Mouse (Mus musculus): ENCODE measurements at regions not wholly inside any gene's neighbourhood (a gene's known extent, or its start where the extent isn't known, plus 50 kb on each side); places are given as distances from the start of the nearest gene placed in this dataset.

DNA sequence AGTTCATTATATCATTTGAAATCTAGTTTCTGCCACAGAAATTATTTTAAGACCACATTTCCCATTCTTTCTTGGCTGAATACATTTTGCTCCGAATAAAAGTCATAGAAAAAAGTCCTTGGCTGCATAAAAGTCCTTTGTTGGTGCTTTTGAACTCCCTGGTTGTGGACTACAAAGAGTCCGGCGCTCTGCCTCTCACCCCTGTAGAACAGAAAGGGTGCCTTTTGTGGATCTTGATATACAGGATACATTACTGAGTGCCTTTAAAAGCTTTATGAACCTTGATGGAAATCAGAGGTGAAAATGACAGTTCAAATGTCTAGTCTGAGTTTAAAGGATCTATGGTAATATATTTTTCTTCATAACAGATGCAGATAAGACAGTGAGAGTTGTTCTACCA, 355.5 kb downstream of the Anxa1 start:
- TF ChIP-seq CTCF (IDR thresholded peaks at IDR 0.05), result no peak
- no peak for TF ChIP-seq POLR2A (IDR thresholded peaks at IDR 0.05; ENCODE audit: insufficient read depth, low read depth, low read length)
